Mouse (Mus musculus) lung, adult 2 months (tissue): ENCODE results near the gene Arhgef7.
A peak's percentile ranks its signal among the peaks of the same experiment; 100 is the strongest.

Source experiments
- CTCF ChIP-seq: fragments of 200-500 bp; IDR thresholded peaks from 2 replicates; pipeline ENCODE4 v1.5.1; 2011; ENCODE audit warnings: mild to moderate bottlenecking, low read length, control low read depth; ENCODE audit not compliant: insufficient read depth
- POLR2A ChIP-seq: fragments of 200-500 bp; IDR thresholded peaks from 2 replicates; pipeline ENCODE4 v1.6.1; 2011; ENCODE audit warnings: low read depth, mild to moderate bottlenecking, control low read depth, low read length, borderline replicate concordance; ENCODE audit errors: extremely low read depth

DNA sequence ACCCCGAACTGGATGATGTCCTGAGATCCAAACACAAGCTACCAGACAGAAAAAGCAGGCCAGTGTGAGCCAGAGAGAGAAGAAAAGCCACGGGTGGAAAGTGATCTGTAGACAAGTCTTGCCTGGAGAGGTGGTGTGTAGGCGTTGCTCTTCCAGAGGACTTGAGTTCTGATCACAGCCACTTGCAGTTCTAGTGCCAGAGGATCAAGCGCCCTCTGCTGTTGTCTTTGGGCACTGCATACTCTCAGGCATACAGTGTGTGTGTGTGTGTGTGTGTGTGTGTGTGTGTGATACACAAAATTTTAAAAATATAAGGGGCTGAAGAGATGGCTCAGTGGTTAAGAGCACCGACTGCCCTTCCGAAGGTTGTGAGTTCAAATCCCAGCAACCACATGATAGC is 15.3 kb upstream of the Arhgef7 start:
- peak; percentile 32; the same call in 1 of the 2 replicates for TF ChIP-seq CTCF
- no peak for TF ChIP-seq POLR2A
